Mouse (Mus musculus): Measurements from ENCODE around the gene Fam222b. TPM values are rescaled to one million over a fixed set of nuclear protein-coding genes. Genes with fewer than 3 reads are reported as not detected.

Fam222b gene
- polyA plus RNA-seq, 1 experiment from 2014 or later: 21.1 TPM

DNA sequence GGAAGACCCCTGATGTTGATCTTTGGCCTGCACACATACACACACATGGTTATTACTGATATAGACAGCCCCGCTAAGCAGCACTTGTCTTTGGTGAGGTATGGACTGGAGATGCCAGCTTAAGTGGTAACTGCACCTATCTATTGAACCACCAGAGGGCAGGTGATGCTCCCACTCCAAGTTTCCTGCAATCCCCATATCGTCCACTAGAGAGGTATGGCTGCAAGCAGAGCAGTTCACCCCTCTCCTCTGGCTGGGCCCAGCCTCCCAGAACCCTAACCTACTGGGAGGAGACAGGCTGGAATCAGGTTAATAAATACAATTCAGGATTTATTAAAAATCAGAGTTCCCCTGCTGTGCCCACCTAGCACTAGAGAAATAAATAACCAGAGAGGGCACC is 64.6 kb downstream of the Fam222b start:
- H3K4me1 ChIP-seq (replicated peaks; ENCODE audit: control insufficient read depth, insufficient read depth, low read length): peaks cover 33% of the 10 kb centered on the region
- no peak overlapping the region for H3K4me2 ChIP-seq (ENCODE audit: low read length)
- no peaks in the 10 kb centered on the region for H3K27me3 ChIP-seq (replicated peaks; ENCODE audit: control insufficient read depth, insufficient read depth, low read length)
- no peaks in the 10 kb centered on the region for H3K9me3 ChIP-seq (ENCODE audit: control insufficient read depth, low read length)
- H3K27ac ChIP-seq (ENCODE audit: low read length): no peak overlapping the region
- H3K9ac ChIP-seq (replicated peaks; ENCODE audit: low read depth, low read length): no peak overlapping the region
- 28% methylated on average over 2 of the region's 2 CpGs for WGBS
- ATAC-seq: peak; percentile 39
- H3K4me3 ChIP-seq (replicated peaks; ENCODE audit: low read length): no peak overlapping the region
- H3K36me3 ChIP-seq (ENCODE audit: control insufficient read depth, insufficient read depth): peaks cover 39% of the 10 kb centered on the region

DNA sequence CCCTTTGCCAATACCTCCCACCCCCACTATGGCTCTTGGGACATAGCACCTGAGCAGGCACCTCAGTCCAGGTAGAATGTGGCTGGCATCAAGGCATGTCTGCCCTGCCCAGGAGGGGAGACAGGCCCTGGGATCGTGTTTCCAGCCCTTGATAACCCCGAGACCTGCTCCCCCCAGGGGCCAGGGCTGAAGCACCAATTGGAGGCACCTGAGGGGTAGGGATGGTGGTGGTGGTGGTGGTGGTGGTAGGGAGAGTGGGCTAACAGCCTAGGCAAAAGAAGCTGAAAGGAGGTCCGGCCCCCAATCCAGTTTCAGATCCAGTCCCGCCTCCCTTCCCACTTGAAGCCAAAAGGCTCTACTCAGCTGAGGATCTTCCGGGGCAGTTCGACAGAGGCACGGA is 65.1 kb downstream of the Fam222b start:
- Histone ChIP-seq H3K27me3 (replicated peaks; ENCODE audit: control insufficient read depth, insufficient read depth, low read length) (no peaks in the 10 kb centered on the region), H3K36me3 (ENCODE audit: control insufficient read depth, insufficient read depth) (peaks cover 38% of the 10 kb centered on the region), H3K9ac (replicated peaks; ENCODE audit: low read depth, low read length) (no peak overlapping the region), H3K9me3 (ENCODE audit: control insufficient read depth, low read length) (no peaks in the 10 kb centered on the region), H3K4me1 (replicated peaks; ENCODE audit: control insufficient read depth, insufficient read depth, low read length) (peaks cover 28% of the 10 kb centered on the region), H3K4me2 (ENCODE audit: low read length) (no peak overlapping the region), H3K27ac (ENCODE audit: low read length) (no peak overlapping the region), H3K4me3 (replicated peaks; ENCODE audit: low read length) (no peak overlapping the region)
- no peak for ATAC-seq
- WGBS: 80% methylated on average over 7 of the region's 7 CpGs

DNA sequence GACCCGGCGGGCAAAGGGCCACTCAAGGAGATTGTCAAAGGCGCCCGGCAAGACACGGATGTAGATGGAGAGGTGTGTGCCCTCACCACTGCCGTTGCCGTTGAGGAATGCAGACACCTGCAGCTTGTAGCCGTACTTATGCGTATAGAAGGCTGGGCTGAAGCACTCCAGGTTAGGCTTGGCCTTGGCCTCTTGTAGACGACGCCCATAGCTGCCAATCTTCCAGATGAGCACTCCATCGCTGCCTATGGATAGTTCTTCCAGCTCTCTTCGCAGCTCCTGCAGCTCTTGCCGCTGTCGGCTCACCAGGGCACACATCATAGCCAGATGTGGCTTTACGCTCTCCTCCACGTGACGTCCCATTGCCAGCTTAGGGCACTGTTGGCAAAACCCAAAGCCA is 65.7 kb downstream of the Fam222b start:
- no peak overlapping the region for H3K4me2 ChIP-seq (ENCODE audit: low read length)
- H3K9ac ChIP-seq (replicated peaks; ENCODE audit: low read depth, low read length): no peak overlapping the region
- H3K36me3 ChIP-seq (ENCODE audit: control insufficient read depth, insufficient read depth): peaks cover 34% of the 10 kb centered on the region
- H3K27ac ChIP-seq (ENCODE audit: low read length): no peak overlapping the region
- WGBS: 90% methylated on average over 18 of the region's 18 CpGs
- peaks cover 26% of the 10 kb centered on the region for H3K4me1 ChIP-seq (replicated peaks; ENCODE audit: control insufficient read depth, insufficient read depth, low read length)
- H3K9me3 ChIP-seq (ENCODE audit: control insufficient read depth, low read length): no peaks in the 10 kb centered on the region
- no peak for ATAC-seq
- no peak overlapping the region for H3K4me3 ChIP-seq (replicated peaks; ENCODE audit: low read length)
- no peaks in the 10 kb centered on the region for H3K27me3 ChIP-seq (replicated peaks; ENCODE audit: control insufficient read depth, insufficient read depth, low read length)

DNA sequence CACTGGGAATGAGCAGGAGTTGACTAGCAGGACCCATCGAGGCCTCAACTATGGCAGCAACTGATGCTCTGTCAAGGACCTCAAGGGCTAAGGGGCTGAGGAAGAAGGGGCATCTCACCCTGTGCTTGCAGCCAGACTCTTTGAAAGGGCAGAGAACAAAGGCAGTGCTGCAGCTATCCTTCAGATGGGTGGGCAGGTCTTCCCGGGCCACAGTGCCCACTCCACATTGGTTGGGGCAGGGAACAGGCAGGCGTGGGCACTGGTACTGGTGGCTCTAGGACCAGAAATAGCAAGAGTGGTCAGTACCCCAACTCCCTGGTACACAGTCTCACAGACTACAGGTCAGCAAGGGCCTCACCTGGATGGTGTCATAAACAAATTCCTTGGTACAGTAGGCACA is 66.2 kb downstream of the Fam222b start:
- ATAC-seq: no peak
- Histone ChIP-seq H3K27ac (ENCODE audit: low read length) (no peak overlapping the region), H3K36me3 (ENCODE audit: control insufficient read depth, insufficient read depth) (peaks cover 34% of the 10 kb centered on the region)

DNA sequence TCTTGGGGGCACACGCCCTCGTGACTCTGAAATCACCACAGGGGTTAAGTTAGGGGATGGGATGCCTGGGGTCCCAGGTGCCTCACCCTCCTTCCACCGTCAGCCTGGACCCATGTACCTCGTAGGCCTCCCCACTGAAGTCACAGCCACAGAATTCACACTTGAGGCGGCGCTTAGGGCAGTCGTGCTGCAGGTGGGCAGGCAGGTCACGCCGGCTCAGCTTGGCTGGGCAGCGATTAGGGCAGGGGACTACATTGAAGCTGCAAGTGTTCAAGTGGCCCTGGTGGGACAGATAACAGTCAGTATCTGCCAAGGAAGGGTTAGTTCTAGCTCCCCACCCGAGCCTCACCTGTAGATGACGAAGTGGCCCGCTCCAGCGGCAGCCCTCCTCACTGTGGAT is 66.7 kb downstream of the Fam222b start:
- Histone ChIP-seq H3K4me3 (replicated peaks; ENCODE audit: low read length) (no peak overlapping the region), H3K4me1 (replicated peaks; ENCODE audit: control insufficient read depth, insufficient read depth, low read length) (peaks cover 33% of the 10 kb centered on the region), H3K36me3 (ENCODE audit: control insufficient read depth, insufficient read depth) (peaks cover 34% of the 10 kb centered on the region), H3K9ac (replicated peaks; ENCODE audit: low read depth, low read length) (no peak overlapping the region), H3K4me2 (ENCODE audit: low read length) (no peak overlapping the region), H3K27ac (ENCODE audit: low read length) (no peak overlapping the region), H3K9me3 (ENCODE audit: control insufficient read depth, low read length) (no peaks in the 10 kb centered on the region), H3K27me3 (replicated peaks; ENCODE audit: control insufficient read depth, insufficient read depth, low read length) (no peaks in the 10 kb centered on the region)
- WGBS: 91% methylated on average over 14 of the region's 14 CpGs
- ATAC-seq: no peak

More for the DNA sequence above, 66.2 kb downstream of the Fam222b start:
- no peaks in the 10 kb centered on the region for H3K9me3 ChIP-seq (ENCODE audit: control insufficient read depth, low read length)
- no peak overlapping the region for H3K4me3 ChIP-seq (replicated peaks; ENCODE audit: low read length)
- H3K4me2 ChIP-seq (ENCODE audit: low read length): no peak overlapping the region
- H3K4me1 ChIP-seq (replicated peaks; ENCODE audit: control insufficient read depth, insufficient read depth, low read length): peaks cover 28% of the 10 kb centered on the region
- H3K9ac ChIP-seq (replicated peaks; ENCODE audit: low read depth, low read length): no peak overlapping the region
- WGBS: 89% methylated on average over 3 of the region's 3 CpGs
- H3K27me3 ChIP-seq (replicated peaks; ENCODE audit: control insufficient read depth, insufficient read depth, low read length): no peaks in the 10 kb centered on the region

DNA sequence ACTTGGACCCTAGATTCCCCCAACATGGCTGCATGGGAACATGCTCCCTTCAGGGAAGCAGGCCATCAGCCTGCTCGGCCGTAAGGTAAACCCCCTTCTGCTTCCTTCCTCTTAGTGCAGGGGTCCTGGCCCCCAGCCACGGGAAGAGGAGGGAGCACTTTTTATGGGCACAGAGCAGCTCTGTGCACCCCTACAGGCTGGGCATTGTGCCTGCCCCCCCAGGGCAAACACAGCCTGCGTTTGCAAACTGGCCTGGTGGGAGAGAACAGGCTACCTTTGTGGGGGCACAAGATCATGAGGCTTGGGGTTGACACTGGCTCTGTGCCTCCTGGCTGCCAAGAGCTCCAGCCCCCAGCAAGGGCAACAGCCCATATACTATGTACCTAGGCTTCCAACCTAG is 67.5 kb downstream of the Fam222b start:
- no peak for ATAC-seq
- Histone ChIP-seq H3K4me2 (ENCODE audit: low read length) (peak overlapping the region; percentile 68), H3K36me3 (ENCODE audit: control insufficient read depth, insufficient read depth) (peaks cover 34% of the 10 kb centered on the region), H3K27me3 (replicated peaks; ENCODE audit: control insufficient read depth, insufficient read depth, low read length) (no peaks in the 10 kb centered on the region), H3K27ac (ENCODE audit: low read length) (0 out of 2 replicates have a peak overlapping the region, but pooled peaks have one; percentile 47), H3K4me1 (replicated peaks; ENCODE audit: control insufficient read depth, insufficient read depth, low read length) (peaks cover 35% of the 10 kb centered on the region), H3K9me3 (ENCODE audit: control insufficient read depth, low read length) (no peaks in the 10 kb centered on the region), H3K4me3 (replicated peaks; ENCODE audit: low read length) (no peak overlapping the region), H3K9ac (replicated peaks; ENCODE audit: low read depth, low read length) (no peak overlapping the region)
- WGBS: 23% methylated on average over 4 of the region's 4 CpGs

DNA sequence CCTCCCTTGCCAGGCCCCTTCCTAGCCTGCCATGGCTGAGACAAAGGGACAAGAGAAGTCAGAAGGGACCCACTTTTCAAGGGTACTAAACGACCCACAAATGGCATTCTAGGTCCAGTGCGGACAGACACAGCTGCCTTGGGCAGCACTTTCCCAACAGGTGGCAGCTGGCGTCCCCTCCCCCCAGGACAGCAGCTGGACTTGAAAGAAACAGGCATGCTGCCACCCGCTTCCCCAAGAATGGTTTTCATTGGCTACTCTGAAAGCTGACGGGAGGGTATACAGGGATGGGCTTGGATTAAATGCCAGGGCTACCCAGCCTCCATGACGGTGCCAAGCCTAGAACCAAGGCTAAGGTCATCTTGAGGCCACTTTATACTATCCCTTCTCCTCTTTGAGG is 68.0 kb downstream of the Fam222b start:
- ATAC-seq: no peak
- WGBS: 27% methylated on average over 6 of the region's 6 CpGs
- peak overlapping the region; percentile 14; the same call in 1 of the 2 replicates for H3K4me3 ChIP-seq (replicated peaks; ENCODE audit: low read length)

DNA sequence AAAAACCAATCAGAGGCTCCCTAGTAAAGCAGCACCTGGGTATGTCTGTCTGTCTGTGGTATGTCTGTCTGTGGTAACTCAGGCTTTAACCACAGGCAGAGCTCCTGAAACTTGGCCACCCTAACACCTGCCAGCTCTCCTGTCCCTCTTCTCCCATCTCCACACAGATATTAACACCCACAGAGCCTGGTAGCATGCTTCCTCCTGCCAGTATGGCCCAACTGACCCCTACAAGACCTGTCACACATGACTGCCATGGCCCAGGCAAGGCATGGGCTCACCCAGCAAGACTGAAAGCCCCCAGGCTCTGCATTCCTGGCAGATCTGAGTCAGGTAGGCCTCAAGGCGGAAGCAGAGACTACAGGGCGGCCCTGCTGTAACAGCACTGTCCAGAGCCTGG is 68.6 kb downstream of the Fam222b start:
- Histone ChIP-seq H3K4me2 (ENCODE audit: low read length) (peak overlapping the region; percentile 68), H3K27me3 (replicated peaks; ENCODE audit: control insufficient read depth, insufficient read depth, low read length) (no peaks in the 10 kb centered on the region), H3K4me3 (replicated peaks; ENCODE audit: low read length) (peak overlapping the region; percentile 94), H3K27ac (ENCODE audit: low read length) (peak overlapping the region; percentile 98), H3K9ac (replicated peaks; ENCODE audit: low read depth, low read length) (peak overlapping the region; percentile 99), H3K4me1 (replicated peaks; ENCODE audit: control insufficient read depth, insufficient read depth, low read length) (peaks cover 35% of the 10 kb centered on the region), H3K9me3 (ENCODE audit: control insufficient read depth, low read length) (no peaks in the 10 kb centered on the region), H3K36me3 (ENCODE audit: control insufficient read depth, insufficient read depth) (peaks cover 30% of the 10 kb centered on the region)
- WGBS: 91% methylated on average over 2 of the region's 2 CpGs
- ATAC-seq: no peak

More for the DNA sequence above, 68.0 kb downstream of the Fam222b start:
- Histone ChIP-seq H3K27me3 (replicated peaks; ENCODE audit: control insufficient read depth, insufficient read depth, low read length) (no peaks in the 10 kb centered on the region), H3K4me1 (replicated peaks; ENCODE audit: control insufficient read depth, insufficient read depth, low read length) (peaks cover 35% of the 10 kb centered on the region), H3K9ac (replicated peaks; ENCODE audit: low read depth, low read length) (peak overlapping the region; percentile 99; the same call in 1 of the 2 replicates), H3K4me2 (ENCODE audit: low read length) (peak overlapping the region; percentile 68), H3K27ac (ENCODE audit: low read length) (peak overlapping the region; percentile 98; the same call in 1 of the 2 replicates), H3K36me3 (ENCODE audit: control insufficient read depth, insufficient read depth) (peaks cover 34% of the 10 kb centered on the region), H3K9me3 (ENCODE audit: control insufficient read depth, low read length) (no peaks in the 10 kb centered on the region)

DNA sequence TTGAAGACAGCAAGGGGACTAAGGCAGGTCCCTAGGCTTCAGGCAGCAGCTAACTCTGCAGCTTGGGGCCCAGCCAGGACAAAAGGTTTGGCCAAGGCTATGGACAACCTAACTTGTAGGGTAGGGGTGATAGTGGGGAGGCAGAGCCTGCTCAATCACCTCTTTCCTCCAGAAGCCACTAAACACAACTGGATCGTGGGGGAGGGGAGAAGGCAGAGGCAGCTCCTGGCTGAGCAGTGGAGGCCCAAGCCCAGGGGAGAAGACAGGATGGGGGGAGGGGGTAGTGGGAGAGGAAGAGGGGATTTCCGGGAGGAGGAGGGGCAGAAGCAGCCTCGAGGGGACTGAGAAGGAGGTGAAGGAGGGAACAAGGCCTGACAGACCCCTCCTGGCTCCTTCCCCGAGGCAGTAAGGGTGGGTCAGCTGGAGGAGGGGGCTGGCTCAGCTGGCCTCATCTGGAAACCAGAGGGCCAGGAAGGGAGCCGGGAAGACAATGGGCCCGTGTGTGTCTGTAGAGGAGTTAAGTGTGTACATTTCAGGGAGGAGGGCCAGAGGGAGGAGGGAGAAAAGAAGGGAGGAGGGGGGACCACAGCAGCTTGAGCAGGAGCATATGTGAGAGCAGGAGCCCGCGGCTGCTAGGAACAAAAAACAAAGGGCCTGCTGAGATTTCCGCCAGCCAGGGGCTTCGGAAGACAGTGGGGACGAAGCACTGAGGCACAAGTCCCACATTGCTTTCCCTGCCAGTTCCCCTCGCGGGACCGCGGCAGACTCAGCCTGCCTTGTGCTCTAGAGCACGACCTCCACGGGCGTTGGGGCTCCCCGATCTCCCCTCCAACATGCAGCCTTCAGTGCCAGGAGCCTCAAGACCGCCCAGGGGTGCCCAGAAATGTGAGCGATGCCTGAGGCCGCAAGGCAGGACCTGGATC is 69.5 kb downstream of the Fam222b start:
- Histone ChIP-seq H3K4me1 (replicated peaks; ENCODE audit: control insufficient read depth, insufficient read depth, low read length) (peaks cover 32% of the 10 kb centered on the region), H3K9me3 (ENCODE audit: control insufficient read depth, low read length) (no peaks in the 10 kb centered on the region), H3K27ac (ENCODE audit: low read length) (peak overlapping the region; percentile 98), H3K4me2 (ENCODE audit: low read length) (peak overlapping the region; percentile 68), H3K36me3 (ENCODE audit: control insufficient read depth, insufficient read depth) (peaks cover 23% of the 10 kb centered on the region), H3K4me3 (replicated peaks; ENCODE audit: low read length) (peak overlapping the region; percentile 94), H3K27me3 (replicated peaks; ENCODE audit: control insufficient read depth, insufficient read depth, low read length) (no peaks in the 10 kb centered on the region), H3K9ac (replicated peaks; ENCODE audit: low read depth, low read length) (peak overlapping the region; percentile 99)
- peak; percentile 34 for ATAC-seq
- WGBS: under 1% methylated on average over 22 of the region's 22 CpGs
